Mouse (Mus musculus) neural tube, embryonic 13.5 days (tissue): ENCODE measurements at regions not wholly inside any gene's neighbourhood (a gene's known extent, or its start where the extent isn't known, plus 50 kb on each side); places are given as distances from the start of the nearest gene placed in this dataset.

Source experiments
- ATAC-seq: fragments of 200-750 bp; cut with Nextera tagmentation; 2 replicates; pipeline ENCODE4 v1.8.0; 2017; ENCODE audit warnings: low read depth, mild to moderate bottlenecking, moderate TSS enrichment, moderate library complexity
- H3K27ac ChIP-seq: fragments of 300-500 bp; sonication (generic); replicated peaks from 2 replicates; pipeline ENCODE4 v1.5.1; 2015; ENCODE audit warnings: moderate library complexity, mild to moderate bottlenecking, inconsistent platforms
- H3K27me3 ChIP-seq: fragments of 300-500 bp; sonication (generic); 2 replicates; pipeline ENCODE4 v1.6.1; 2015; ENCODE audit warnings: mild to moderate bottlenecking, inconsistent platforms
- H3K36me3 ChIP-seq: fragments of 300-500 bp; sonication (generic); 2 replicates; pipeline ENCODE4 v1.6.1; 2015; ENCODE audit warnings: mild to moderate bottlenecking, inconsistent platforms
- H3K4me1 ChIP-seq: fragments of 300-500 bp; sonication (generic); replicated peaks from 2 replicates; pipeline ENCODE4 v1.6.1; 2015; ENCODE audit warnings: inconsistent platforms
- H3K4me2 ChIP-seq: fragments of 300-500 bp; sonication (generic); 2 replicates; pipeline ENCODE4 v1.6.1; 2015; ENCODE audit warnings: inconsistent platforms, mild to moderate bottlenecking, moderate library complexity
- H3K4me3 ChIP-seq: fragments of 300-500 bp; sonication (generic); 2 replicates; pipeline ENCODE4 v1.5.1; 2015; ENCODE audit warnings: mild to moderate bottlenecking, inconsistent platforms
- H3K9ac ChIP-seq: fragments of 300-500 bp; sonication (generic); 2 replicates; pipeline ENCODE4 v1.6.1; 2015; ENCODE audit warnings: moderate library complexity, mild to moderate bottlenecking, inconsistent platforms
- H3K9me3 ChIP-seq: fragments of 300-500 bp; sonication (generic); 2 replicates; pipeline ENCODE4 v1.6.1; 2016; ENCODE audit warnings: inconsistent platforms
- WGBS: fragments of 180-500 bp; shearing (Covaris S2); methylation state at CpG from one replicate; pipeline ENCODE4 v1.1.7; 2015; 5-methylcytosine and 5-hydroxymethylcytosine counted together

DNA sequence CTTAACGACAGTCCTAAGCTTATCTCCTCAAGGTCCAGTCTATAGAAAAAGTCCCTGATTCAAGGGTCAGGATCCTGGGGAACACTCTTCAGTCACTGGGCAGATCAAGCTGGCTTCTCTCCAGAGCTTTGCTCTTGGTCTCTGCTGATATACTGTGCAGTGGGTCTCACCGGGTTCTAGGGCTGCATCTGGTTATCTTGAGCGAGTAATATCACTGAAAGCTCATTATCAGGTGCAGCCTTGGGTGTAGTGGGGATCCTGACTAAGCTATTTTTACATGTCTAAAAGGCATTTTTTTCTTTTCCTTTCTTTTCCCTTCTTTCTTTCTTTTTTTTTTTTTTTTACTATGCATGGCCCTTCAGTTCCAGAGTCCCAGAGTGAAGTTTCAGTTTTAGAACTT is 84.1 kb upstream of the Plcl2 start:
- no peaks in the 10 kb centered on the region for H3K27me3 ChIP-seq
- H3K4me3 ChIP-seq, result no peak overlapping the region
- no peak for ATAC-seq
- no peaks in the 10 kb centered on the region for H3K9me3 ChIP-seq
- H3K27ac ChIP-seq, result no peak overlapping the region
- WGBS, result 91% methylated on average over 3 of the region's 3 CpGs
- no peak overlapping the region for H3K9ac ChIP-seq
- H3K4me1 ChIP-seq, result peaks cover 16% of the 10 kb centered on the region
- H3K36me3 ChIP-seq, result no peaks in the 10 kb centered on the region
- H3K4me2 ChIP-seq, result no peak overlapping the region

DNA sequence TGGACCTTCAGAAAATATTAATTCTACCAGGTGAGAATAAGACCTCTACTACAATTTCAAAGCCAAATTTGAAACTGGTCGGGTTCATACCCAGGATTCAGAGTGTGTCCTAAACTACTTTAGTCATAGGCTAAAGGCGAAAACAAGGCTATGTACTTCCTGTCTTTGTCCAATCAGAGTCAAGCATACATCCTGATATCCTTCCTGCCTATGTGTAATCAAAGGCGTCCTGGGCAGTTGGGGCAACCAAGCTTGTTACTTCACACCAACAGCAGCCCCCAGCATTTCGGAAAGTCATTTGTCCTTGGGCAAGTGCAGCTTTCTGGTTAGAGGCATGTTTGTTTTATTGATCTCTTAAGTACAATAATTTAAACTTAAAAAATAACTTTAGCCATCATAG is 83.7 kb upstream of the Plcl2 start:
- no peak for ATAC-seq

DNA sequence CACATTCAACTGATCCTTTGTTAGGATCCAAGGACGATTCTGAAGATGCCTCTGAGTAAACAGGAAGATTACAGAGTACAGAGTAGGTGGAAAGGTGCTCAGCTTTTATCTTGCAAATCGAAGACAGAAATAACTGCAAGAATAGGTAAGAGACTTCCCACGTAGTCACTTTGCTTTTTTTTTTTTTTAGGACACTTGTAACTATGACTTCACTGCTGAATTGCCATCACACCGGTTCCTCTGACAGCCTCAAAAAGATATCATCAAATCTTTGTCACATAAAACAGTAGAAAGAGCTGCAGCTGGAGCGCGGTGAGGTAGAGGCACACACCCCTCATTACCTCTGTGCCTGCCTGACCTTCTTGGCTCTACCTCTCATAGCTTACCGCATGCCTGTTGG is 83.1 kb upstream of the Plcl2 start:
- ATAC-seq, result no peak
- Histone ChIP-seq H3K4me2 (no peak overlapping the region), H3K27me3 (no peaks in the 10 kb centered on the region), H3K4me1 (peaks cover 16% of the 10 kb centered on the region), H3K4me3 (no peak overlapping the region), H3K9me3 (no peaks in the 10 kb centered on the region), H3K9ac (no peak overlapping the region), H3K27ac (no peak overlapping the region), H3K36me3 (no peaks in the 10 kb centered on the region)
- 75% methylated on average over 7 of the region's 7 CpGs for whole genome bisulfite sequencing

More for the DNA sequence above, 83.7 kb upstream of the Plcl2 start:
- Histone ChIP-seq H3K4me3 (no peak overlapping the region), H3K27ac (no peak overlapping the region), H3K4me1 (peaks cover 16% of the 10 kb centered on the region), H3K27me3 (no peaks in the 10 kb centered on the region), H3K9me3 (no peaks in the 10 kb centered on the region), H3K9ac (no peak overlapping the region), H3K4me2 (no peak overlapping the region), H3K36me3 (no peaks in the 10 kb centered on the region)
- 88% methylated on average over 4 of the region's 4 CpGs for WGBS

DNA sequence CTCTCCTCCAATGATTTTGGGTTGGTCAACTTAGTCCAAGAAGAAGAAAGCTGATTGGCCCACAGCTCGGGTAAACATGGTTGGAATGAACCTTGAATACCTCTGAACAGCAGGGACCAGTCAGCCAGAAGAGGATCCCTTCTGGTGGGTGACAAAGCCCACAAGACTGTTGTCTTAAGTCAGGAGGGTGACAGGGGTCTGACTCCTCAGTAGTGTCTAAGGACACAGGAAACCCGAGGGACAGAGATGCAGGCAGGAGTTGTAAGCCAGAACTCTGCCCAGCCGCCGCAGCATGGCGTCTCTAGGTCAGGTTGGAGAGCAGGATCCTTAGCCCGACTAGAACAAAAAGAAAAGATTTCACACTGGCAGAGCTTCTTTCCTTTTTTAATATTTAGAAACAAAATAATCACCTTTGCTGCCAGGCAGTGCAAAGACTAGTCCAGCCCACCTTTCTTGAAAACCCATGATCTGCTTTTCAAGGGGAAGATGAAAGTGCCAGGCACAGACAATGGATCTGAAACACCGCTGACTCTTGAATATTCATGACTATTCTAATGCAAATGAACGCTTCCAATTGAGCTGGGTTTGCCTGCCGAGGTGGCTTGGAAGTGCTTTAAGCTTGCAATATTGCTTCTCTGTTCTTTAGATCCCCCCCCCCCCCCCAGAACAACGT is 81.7 kb upstream of the Plcl2 start:
- no peaks in the 10 kb centered on the region for H3K36me3 ChIP-seq
- no peaks in the 10 kb centered on the region for H3K27me3 ChIP-seq
- peak overlapping the region; percentile 67 for H3K27ac ChIP-seq
- peak overlapping the region; percentile 5; the same call in 1 of the 2 replicates for H3K4me3 ChIP-seq
- H3K9ac ChIP-seq, result no peak overlapping the region
- H3K4me2 ChIP-seq, result peak overlapping the region; percentile 41
- 8% methylated on average over 10 of the region's 10 CpGs for WGBS
- peak; percentile 76 for ATAC-seq
- H3K4me1 ChIP-seq, result peaks cover 16% of the 10 kb centered on the region
- no peaks in the 10 kb centered on the region for H3K9me3 ChIP-seq

DNA sequence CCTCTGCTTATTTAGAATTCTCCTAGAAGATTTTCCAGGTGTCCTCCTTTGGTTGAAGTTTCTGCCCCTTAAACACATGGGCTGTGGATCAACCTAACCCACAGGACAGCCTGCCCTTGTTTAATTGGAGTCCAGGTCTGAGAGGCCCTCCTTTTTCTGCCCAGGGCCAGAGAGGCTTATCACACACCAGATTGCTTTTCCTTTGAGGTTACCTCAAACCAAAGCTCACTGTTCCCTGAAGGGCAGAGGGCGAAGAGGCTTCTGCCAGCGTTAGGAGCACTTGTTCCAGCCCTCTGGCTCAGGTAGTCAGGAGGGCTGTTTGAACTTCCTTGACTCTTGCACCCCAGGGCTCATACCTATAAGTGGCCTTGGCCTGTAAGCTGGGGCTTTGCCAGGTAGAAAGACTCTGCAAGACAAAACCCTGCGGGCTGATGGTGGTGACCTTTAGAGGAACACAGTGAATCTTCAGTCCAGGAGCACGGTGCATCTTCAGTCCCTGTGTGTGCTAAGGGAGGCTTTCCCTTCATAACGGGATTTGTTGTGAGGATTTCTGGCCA is 81.1 kb upstream of the Plcl2 start:
- 50% methylated on average over 5 of the region's 5 CpGs for WGBS
- peak overlapping the region; percentile 41; the same call in 1 of the 2 replicates for H3K4me2 ChIP-seq
- H3K27ac ChIP-seq, result peak overlapping the region; percentile 67

DNA sequence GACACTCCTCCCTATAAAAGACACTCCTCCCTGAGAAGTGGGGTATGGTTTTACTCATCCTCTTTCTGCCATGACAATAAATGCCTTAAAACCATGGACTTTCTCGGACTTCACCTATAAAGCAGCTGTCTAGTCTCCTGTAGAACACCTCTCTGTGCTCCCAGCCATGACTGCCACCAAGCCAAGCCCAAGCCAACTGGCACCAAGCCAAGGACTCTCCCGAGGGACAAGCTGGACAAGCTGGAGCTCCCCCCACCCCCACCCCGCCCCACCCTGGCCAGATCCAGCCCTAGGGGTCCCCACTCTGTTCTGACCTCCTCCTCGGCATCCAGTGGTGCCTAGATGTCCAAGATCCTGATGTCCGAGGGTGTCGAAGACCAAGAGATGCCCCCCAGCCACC is 76.6 kb upstream of the Plcl2 start:
- Histone ChIP-seq H3K4me3 (no peak overlapping the region), H3K27me3 (no peaks in the 10 kb centered on the region), H3K9me3 (no peaks in the 10 kb centered on the region), H3K4me2 (no peak overlapping the region), H3K36me3 (no peaks in the 10 kb centered on the region), H3K9ac (no peak overlapping the region), H3K4me1 (peaks cover 8% of the 10 kb centered on the region), H3K27ac (no peak overlapping the region)
- ATAC-seq, result no peak
- 90% methylated on average over 6 of the region's 6 CpGs for WGBS

More for the DNA sequence above, 81.1 kb upstream of the Plcl2 start:
- Histone ChIP-seq H3K9me3 (no peaks in the 10 kb centered on the region), H3K27me3 (no peaks in the 10 kb centered on the region), H3K4me3 (no peak overlapping the region), H3K4me1 (peaks cover 16% of the 10 kb centered on the region), H3K36me3 (no peaks in the 10 kb centered on the region), H3K9ac (no peak overlapping the region)
- ATAC-seq, result peak; percentile 47

DNA sequence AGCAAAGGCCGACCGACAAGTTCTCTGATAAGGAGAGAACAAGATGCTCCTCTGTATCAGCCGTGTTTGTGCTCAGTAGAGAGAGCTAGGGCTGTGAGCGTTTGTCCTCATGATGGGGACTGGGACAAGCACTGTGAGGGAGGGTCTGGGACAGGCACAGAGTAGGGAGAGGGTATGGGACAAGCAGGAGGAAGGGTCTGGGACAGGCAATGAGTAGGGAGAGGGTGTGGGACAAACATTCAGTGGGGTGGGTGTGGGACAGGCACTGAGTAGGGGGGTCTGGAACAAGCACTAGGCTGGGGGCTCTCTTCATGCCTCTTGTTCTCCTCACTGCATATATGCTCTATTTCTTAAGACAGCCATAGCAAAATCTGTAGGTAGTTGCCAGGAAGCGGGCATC is 70.2 kb upstream of the Plcl2 start:
- no peak for ATAC-seq
- Histone ChIP-seq H3K4me2 (no peak overlapping the region), H3K9me3 (no peaks in the 10 kb centered on the region), H3K27me3 (no peaks in the 10 kb centered on the region), H3K27ac (no peak overlapping the region), H3K4me1 (0 out of 2 replicates have a peak, but pooled peaks cover 6% of the 10 kb centered on the region), H3K9ac (no peak overlapping the region), H3K4me3 (no peak overlapping the region), H3K36me3 (no peaks in the 10 kb centered on the region)
- 94% methylated on average over 5 of the region's 5 CpGs for WGBS

DNA sequence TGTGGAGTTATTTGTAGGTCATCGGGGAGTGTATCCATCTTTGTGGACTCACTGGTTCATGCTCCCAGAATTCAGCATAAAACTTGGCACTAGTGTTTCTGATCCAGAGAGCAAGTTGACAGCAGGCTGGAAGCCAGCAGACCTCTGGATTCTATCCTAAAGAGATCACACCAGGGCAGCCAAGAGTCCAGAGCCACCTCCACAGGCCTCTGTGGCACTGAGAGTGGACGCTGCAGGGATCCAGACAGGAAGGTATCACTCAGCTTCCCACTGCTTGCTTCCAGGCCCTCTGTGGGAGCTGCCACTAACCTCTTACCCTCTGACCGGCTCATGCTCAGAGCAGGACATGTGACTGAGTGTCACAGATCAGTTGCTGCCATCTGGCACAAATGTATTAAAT is 69.8 kb upstream of the Plcl2 start:
- H3K36me3 ChIP-seq, result no peaks in the 10 kb centered on the region
- H3K9ac ChIP-seq, result no peak overlapping the region
- no peak overlapping the region for H3K4me2 ChIP-seq
- no peaks in the 10 kb centered on the region for H3K9me3 ChIP-seq
- no peak overlapping the region for H3K27ac ChIP-seq
- ATAC-seq, result no peak
- WGBS, result 58% methylated on average over 3 of the region's 3 CpGs
- no peak overlapping the region for H3K4me3 ChIP-seq
- H3K4me1 ChIP-seq, result 0 out of 2 replicates have a peak, but pooled peaks cover 6% of the 10 kb centered on the region
- H3K27me3 ChIP-seq, result no peaks in the 10 kb centered on the region

DNA sequence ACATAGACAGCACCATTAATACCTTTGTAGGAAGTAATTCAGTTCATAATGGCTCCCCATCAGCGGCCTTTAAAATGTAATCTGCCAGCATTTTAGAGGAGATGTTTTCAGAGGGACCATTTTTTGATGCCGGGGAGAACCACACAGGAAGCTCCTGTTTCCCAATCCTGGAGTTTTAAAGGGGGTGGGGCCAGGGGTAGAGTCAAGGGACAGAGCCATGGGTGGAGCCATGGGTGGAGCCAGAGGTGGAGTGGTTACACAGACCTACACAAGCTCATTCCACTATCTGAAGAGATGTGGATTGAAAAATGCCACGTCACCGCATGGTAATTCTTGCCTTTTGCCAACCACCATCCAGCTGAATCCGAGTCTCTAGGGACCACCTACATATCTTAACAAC is 67.1 kb upstream of the Plcl2 start:
- no peak overlapping the region for H3K4me2 ChIP-seq
- no peaks in the 10 kb centered on the region for H3K36me3 ChIP-seq
- H3K9me3 ChIP-seq, result no peaks in the 10 kb centered on the region
- no peaks in the 10 kb centered on the region for H3K27me3 ChIP-seq
- WGBS, result 85% methylated on average over 5 of the region's 5 CpGs
- no peak overlapping the region for H3K9ac ChIP-seq
- H3K4me1 ChIP-seq, result 0 out of 2 replicates have a peak, but pooled peaks cover 6% of the 10 kb centered on the region
- H3K4me3 ChIP-seq, result no peak overlapping the region
- H3K27ac ChIP-seq, result no peak overlapping the region
- ATAC-seq, result no peak

DNA sequence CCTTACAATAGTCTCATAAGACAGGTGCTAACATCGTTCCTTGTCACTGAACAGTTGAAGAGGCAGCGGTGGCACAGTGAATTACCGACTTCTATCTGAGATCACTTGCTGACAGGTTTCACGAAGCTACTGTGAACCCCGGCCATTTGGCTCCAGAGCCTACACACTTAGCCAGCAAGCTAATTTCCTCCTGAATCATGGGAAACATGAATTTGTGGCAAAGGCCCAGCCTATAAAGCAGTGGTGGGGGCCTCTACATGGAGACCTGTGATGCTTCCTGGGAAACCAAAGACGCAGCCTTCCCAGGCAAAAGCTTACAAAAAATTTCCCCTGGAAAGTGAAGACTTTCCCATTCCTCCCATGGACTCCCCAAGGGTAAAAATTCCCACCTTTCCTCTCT is 66.3 kb upstream of the Plcl2 start:
- no peak overlapping the region for H3K9ac ChIP-seq
- H3K4me2 ChIP-seq, result no peak overlapping the region
- no peaks in the 10 kb centered on the region for H3K9me3 ChIP-seq
- 95% methylated on average over 6 of the region's 6 CpGs for WGBS
- H3K27me3 ChIP-seq, result no peaks in the 10 kb centered on the region
- H3K4me3 ChIP-seq, result no peak overlapping the region
- no peak overlapping the region for H3K27ac ChIP-seq
- 0 out of 2 replicates have a peak, but pooled peaks cover 6% of the 10 kb centered on the region for H3K4me1 ChIP-seq
- no peak for ATAC-seq
- no peaks in the 10 kb centered on the region for H3K36me3 ChIP-seq

DNA sequence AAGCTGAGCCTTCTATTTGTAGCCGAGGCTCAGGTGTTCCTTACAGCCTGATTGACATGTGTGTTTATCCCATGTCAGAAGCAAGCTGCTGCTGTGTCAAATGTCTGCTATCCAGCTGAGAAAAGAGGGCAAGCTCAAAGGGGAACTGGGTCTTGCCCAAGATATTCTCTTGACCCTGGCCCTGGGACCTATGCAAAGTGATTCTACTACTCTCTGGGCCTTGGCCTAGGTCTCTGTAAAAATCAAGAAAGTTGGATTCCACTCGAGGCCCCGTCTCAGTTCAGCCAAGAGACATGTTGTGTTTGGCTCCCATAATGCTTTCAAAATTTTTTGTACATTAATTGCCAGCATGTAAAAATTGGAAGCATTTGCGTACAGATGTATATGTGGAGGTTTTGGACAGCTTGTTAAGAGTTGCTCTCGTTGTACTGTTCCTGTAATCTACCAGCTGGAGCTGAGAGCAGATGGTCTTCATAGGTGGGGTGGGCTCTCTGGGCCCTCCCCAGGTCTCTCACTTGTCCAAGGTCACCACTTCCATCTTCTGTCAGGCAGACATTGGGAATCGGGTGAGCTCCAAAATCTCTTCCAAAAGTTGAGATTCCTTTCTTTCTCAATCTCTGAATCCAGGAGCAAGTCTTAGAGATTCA is 65.7 kb upstream of the Plcl2 start:
- no peak for ATAC-seq
- 89% methylated on average over 6 of the region's 6 CpGs for WGBS
- Histone ChIP-seq H3K9me3 (no peaks in the 10 kb centered on the region), H3K27me3 (no peaks in the 10 kb centered on the region), H3K36me3 (no peaks in the 10 kb centered on the region), H3K4me1 (0 out of 2 replicates have a peak, but pooled peaks cover 6% of the 10 kb centered on the region), H3K4me2 (no peak overlapping the region), H3K4me3 (no peak overlapping the region), H3K9ac (no peak overlapping the region), H3K27ac (no peak overlapping the region)

DNA sequence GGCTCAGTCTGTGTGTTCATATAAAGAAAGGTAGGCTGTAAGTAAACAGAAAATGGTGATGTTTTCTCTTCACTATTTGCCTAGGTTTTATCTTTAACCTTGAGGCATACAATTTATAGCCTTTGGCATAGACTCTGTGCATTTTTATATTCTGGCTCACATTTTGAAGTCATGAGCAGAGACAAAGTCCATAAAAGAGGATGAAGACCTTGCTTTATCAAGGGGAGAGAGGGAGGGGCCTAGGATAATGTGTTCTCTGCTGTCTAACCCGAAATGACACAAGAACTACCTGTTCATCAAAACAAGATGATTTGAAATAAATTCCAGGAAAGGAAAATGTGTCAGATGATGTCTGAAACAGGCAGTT is 65.2 kb upstream of the Plcl2 start:
- H3K4me2 ChIP-seq, result no peak overlapping the region
- H3K9me3 ChIP-seq, result no peaks in the 10 kb centered on the region
- no peak overlapping the region for H3K4me3 ChIP-seq
- ATAC-seq, result no peak
- WGBS, result 76% methylated on average over 1 of the region's 1 CpGs
- no peaks in the 10 kb centered on the region for H3K36me3 ChIP-seq
- H3K27me3 ChIP-seq, result no peaks in the 10 kb centered on the region
- no peak overlapping the region for H3K27ac ChIP-seq
- H3K4me1 ChIP-seq, result 0 out of 2 replicates have a peak, but pooled peaks cover 6% of the 10 kb centered on the region
- no peak overlapping the region for H3K9ac ChIP-seq
